In genomic region chr2:30472731-30473351, GRCm38 (mm10) we compare ENCODE assay signal across 7 mouse cellular contexts. TPM values are rescaled to one million over a fixed set of nuclear protein-coding genes. Genes with fewer than 3 reads are reported as not detected.
DNase-seq lines count a peak whose midpoint lies in the region; ATAC-seq lines count a peak whose summit lies in the region.

No protein-coding gene starts in this region.

- under 1% methylated on average over 59 of the region's 60 CpGs for WGBS in heart, embryonic 11.5 days (ENCODE audit: insufficient replicate concordance)
- WGBS in kidney, embryonic 14.5 days, result under 1% methylated on average over 59 of the region's 60 CpGs

- DNase-seq in 3134 (ENCODE audit: extremely low read depth, insufficient read length, low spot score), result peak; percentile 67
- peak; percentile 24 to 32 for DNase-seq in B cell, adult 2 months
- DNase-seq in embryo, embryonic 11 days, result peak; percentile 61
- peak; percentile 46 for DNase-seq in lung, postnatal 36 days
- DNase-seq in testis, postnatal 10 days (ENCODE audit: low spot score), result peak; percentile 69

- peak overlapping the region; percentile 80 for H3K27ac ChIP-seq in heart, embryonic 11.5 days (ENCODE audit: low read depth, low read length)
- peak overlapping the region; percentile 97 for H3K27ac ChIP-seq in kidney, embryonic 14.5 days (ENCODE audit: low read depth, low read length)

- peak overlapping the region; percentile 96 for H3K4me2 ChIP-seq in heart, embryonic 11.5 days
- H3K4me2 ChIP-seq in kidney, embryonic 14.5 days (replicated peaks; ENCODE audit: low read depth, low read length), result peak overlapping the region; percentile 99

- H3K4me3 ChIP-seq in heart, embryonic 11.5 days (ENCODE audit: low read depth, low read length), result peak overlapping the region; percentile 85
- peak overlapping the region; percentile 97 for H3K4me3 ChIP-seq in kidney, embryonic 14.5 days (ENCODE audit: low read length)

- peak overlapping the region; percentile 96 for H3K9ac ChIP-seq in heart, embryonic 11.5 days (ENCODE audit: low read depth, low read length)
- H3K9ac ChIP-seq in kidney, embryonic 14.5 days (ENCODE audit: low read depth, low read length), result peak overlapping the region; percentile 96

- no peak for ATAC-seq in heart, embryonic 11.5 days (replicated peaks; ENCODE audit: insufficient number of reproducible peaks, low FRiP score, low TSS enrichment)
- no peak for ATAC-seq in kidney, embryonic 14.5 days (ENCODE audit: low FRiP score, low TSS enrichment)

- H3K27me3 ChIP-seq in heart, embryonic 11.5 days (ENCODE audit: control insufficient read depth, insufficient read depth, low read length), result peaks cover 10% of the 10 kb centered on the region
- H3K27me3 ChIP-seq in kidney, embryonic 14.5 days (ENCODE audit: control insufficient read depth, insufficient read depth, low read length), result no peaks in the 10 kb centered on the region

- no peaks in the 10 kb centered on the region for H3K36me3 ChIP-seq in heart, embryonic 11.5 days (ENCODE audit: control insufficient read depth, insufficient read depth, low read length)
- H3K36me3 ChIP-seq in kidney, embryonic 14.5 days (ENCODE audit: control insufficient read depth, insufficient read depth, low read length), result no peaks in the 10 kb centered on the region

- H3K9me3 ChIP-seq in heart, embryonic 11.5 days (replicated peaks; ENCODE audit: control insufficient read depth, low read length), result no peaks in the 10 kb centered on the region
- H3K9me3 ChIP-seq in kidney, embryonic 14.5 days (ENCODE audit: control insufficient read depth, low read length), result no peaks in the 10 kb centered on the region

- H3K4me1 ChIP-seq in heart, embryonic 11.5 days (ENCODE audit: control insufficient read depth, insufficient read depth, low read length), result peaks cover 19% of the 10 kb centered on the region
- 0 out of 2 replicates have a peak, but pooled peaks cover 16% of the 10 kb centered on the region for H3K4me1 ChIP-seq in kidney, embryonic 14.5 days (ENCODE audit: control insufficient read depth, insufficient read depth, low read length)

RNA-seq across cellular contexts. Expression of gene Ier5l, which starts 1.2 kb away (rescaled TPM):
- polyA plus RNA-seq in heart, embryonic 11.5 days (2014; fragmentation: Nextera tagmentation; extraction: Ambion mirVana), result 2.4 TPM in 2 replicates
- 5.5 and 7.2 TPM in 2 replicates for polyA plus RNA-seq in kidney, embryonic 14.5 days (2014; fragmentation: Nextera tagmentation; extraction: Ambion mirVana)

RNA-seq across cellular contexts. Expression of gene Ptpa, which starts 57.0 kb away (rescaled TPM):
- 50.3 and 63.5 TPM in 2 replicates for polyA plus RNA-seq in heart, embryonic 11.5 days (2014; fragmentation: Nextera tagmentation; extraction: Ambion mirVana)
- 92.3 and 96.0 TPM in 2 replicates for polyA plus RNA-seq in kidney, embryonic 14.5 days (2014; fragmentation: Nextera tagmentation; extraction: Ambion mirVana)

RNA-seq across cellular contexts. Expression of gene Crat, which starts 57.2 kb away (rescaled TPM):
- 61.5 and 66.0 TPM in 2 replicates for polyA plus RNA-seq in heart, embryonic 11.5 days (2014; fragmentation: Nextera tagmentation; extraction: Ambion mirVana)
- polyA plus RNA-seq in kidney, embryonic 14.5 days (2014; fragmentation: Nextera tagmentation; extraction: Ambion mirVana), result 21.4 and 30.6 TPM in 2 replicates
